Comparison of ENCODE assay signal across 8 mouse cellular contexts in the genomic region with DNA sequence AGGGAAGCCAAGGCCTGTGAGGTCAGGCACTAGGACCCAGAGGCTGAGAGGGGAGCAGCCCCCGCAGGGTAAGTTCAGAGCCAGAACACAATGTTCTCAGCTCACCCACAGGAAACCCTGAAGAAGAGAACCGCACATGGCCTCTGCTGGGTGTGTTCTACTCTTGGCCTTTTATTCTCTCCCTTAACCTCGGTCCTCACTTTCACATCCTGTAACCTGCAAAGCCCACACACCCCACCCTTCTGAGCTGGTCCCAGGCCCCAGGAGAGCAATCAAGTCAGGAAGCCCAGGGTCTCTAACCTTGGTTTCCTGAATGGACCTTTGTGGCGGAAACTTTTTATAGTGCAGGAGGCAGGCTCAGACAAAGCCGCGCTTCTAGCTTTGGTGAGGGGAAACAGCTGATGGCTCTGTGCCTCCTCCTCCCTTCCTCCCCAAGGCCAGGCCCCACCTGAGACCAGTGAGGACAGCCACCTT. TPM values are rescaled to one million over a fixed set of nuclear protein-coding genes. Genes with fewer than 3 reads are reported as not detected.
DNase-seq lines count a peak whose midpoint lies in the region; ATAC-seq and TF ChIP-seq lines count a peak whose summit lies in the region.

No protein-coding gene starts in this region.

- peak overlapping the region; percentile 27 for H3K4me2 ChIP-seq in heart, embryonic 11.5 days
- peak overlapping the region; percentile 44 for H3K4me2 ChIP-seq in lung, embryonic 16.5 days (ENCODE audit: low read depth, low read length)

- ATAC-seq in heart, embryonic 11.5 days (replicated peaks; ENCODE audit: insufficient number of reproducible peaks, low FRiP score, low TSS enrichment), result peak; percentile 27; the same call in 1 of the 2 replicates
- peak; percentile 62 for ATAC-seq in lung, embryonic 16.5 days (ENCODE audit: low read depth)
- no peak for ATAC-seq in megakaryocyte-erythroid progenitor cell, adult 5-6 weeks (replicated peaks; ENCODE audit: low FRiP score, low TSS enrichment, poor library complexity, severe bottlenecking)

- 0 out of 2 replicates have a peak, but pooled peaks cover 2% of the 10 kb centered on the region for H3K27me3 ChIP-seq in heart, embryonic 11.5 days (ENCODE audit: control insufficient read depth, insufficient read depth, low read length)
- no peaks in the 10 kb centered on the region for H3K27me3 ChIP-seq in kidney, adult 2 months (replicated peaks; ENCODE audit: control insufficient read depth, insufficient read depth, low read length)
- H3K27me3 ChIP-seq in lung, embryonic 16.5 days (ENCODE audit: control insufficient read depth, insufficient read depth, low read depth, low read length), result peaks cover 5% of the 10 kb centered on the region; the same call in 1 of the 2 replicates

- peaks cover 33% of the 10 kb centered on the region for H3K4me1 ChIP-seq in heart, embryonic 11.5 days (ENCODE audit: control insufficient read depth, insufficient read depth, low read length)
- H3K4me1 ChIP-seq in kidney, adult 2 months (ENCODE audit: control insufficient read depth, insufficient read depth, low read length), result peaks cover 64% of the 10 kb centered on the region
- peaks cover 52% of the 10 kb centered on the region for H3K4me1 ChIP-seq in lung, embryonic 16.5 days (replicated peaks; ENCODE audit: control insufficient read depth, insufficient read depth, low read length)

- WGBS in heart, embryonic 11.5 days (ENCODE audit: insufficient replicate concordance), result 12% methylated on average over 6 of the region's 6 CpGs
- WGBS in kidney, adult 2 months, result 18% methylated on average over 6 of the region's 6 CpGs
- 12% methylated on average over 6 of the region's 6 CpGs for WGBS in lung, embryonic 16.5 days

- no peaks in the 10 kb centered on the region for H3K9me3 ChIP-seq in heart, embryonic 11.5 days (replicated peaks; ENCODE audit: control insufficient read depth, low read length)
- no peaks in the 10 kb centered on the region for H3K9me3 ChIP-seq in lung, embryonic 16.5 days (ENCODE audit: control insufficient read depth, low read length)

- H3K9ac ChIP-seq in heart, embryonic 11.5 days (ENCODE audit: low read depth, low read length), result peak overlapping the region; percentile 43; the same call in 1 of the 2 replicates
- H3K9ac ChIP-seq in lung, embryonic 16.5 days (ENCODE audit: low read length), result peak overlapping the region; percentile 42; the same call in 1 of the 2 replicates

- TF ChIP-seq POLR2A in kidney, adult 2 months (IDR thresholded peaks at IDR 0.05; ENCODE audit: low read depth, low read length), result no peak

- DNase-seq in right cerebral cortex, adult 18-20 months, result peak; percentile 80
- DNase-seq in right cerebral cortex, postnatal 25 days, result no peak
- peak; percentile 67 for DNase-seq in embryo, embryonic 10 days (ENCODE audit: low spot score)
- peak; percentile 92 for DNase-seq in kidney, adult 2 months
- DNase-seq in ovary, postnatal 10 days (ENCODE audit: low spot score), result peak; percentile 32

- no peak overlapping the region for H3K4me3 ChIP-seq in heart, embryonic 11.5 days (ENCODE audit: low read depth, low read length)
- no peak overlapping the region for H3K4me3 ChIP-seq in kidney, adult 2 months (ENCODE audit: insufficient read depth, low read depth, low read length)
- no peak overlapping the region for H3K4me3 ChIP-seq in lung, embryonic 16.5 days (ENCODE audit: low read length)

- H3K36me3 ChIP-seq in heart, embryonic 11.5 days (ENCODE audit: control insufficient read depth, insufficient read depth, low read length), result no peaks in the 10 kb centered on the region
- no peaks in the 10 kb centered on the region for H3K36me3 ChIP-seq in kidney, adult 2 months (ENCODE audit: control insufficient read depth, insufficient read depth, low read length)
- H3K36me3 ChIP-seq in lung, embryonic 16.5 days (ENCODE audit: control insufficient read depth, insufficient read depth, low read length), result no peaks in the 10 kb centered on the region

- peak overlapping the region; percentile 71 for H3K27ac ChIP-seq in heart, embryonic 11.5 days (ENCODE audit: low read depth, low read length)
- peak overlapping the region; percentile 77 for H3K27ac ChIP-seq in kidney, adult 2 months (ENCODE audit: insufficient read depth, low read depth, low read length)
- peak overlapping the region; percentile 82 for H3K27ac ChIP-seq in lung, embryonic 16.5 days (ENCODE audit: low read length)

- no peak for TF ChIP-seq CTCF in kidney, adult 2 months (conservative IDR thresholded peaks at IDR 0.05; ENCODE audit: insufficient read depth, insufficient read length, low read depth, low read length)

RNA-seq across cellular contexts. Expression of gene Ddit4, which starts 22.6 kb away (rescaled TPM):
- polyA plus RNA-seq in heart, embryonic 11.5 days (2014; fragmentation: Nextera tagmentation; extraction: Ambion mirVana), result 1.9 and 3.4 TPM in 2 replicates
- 21.1 and 21.6 TPM in 2 replicates for polyA plus RNA-seq in kidney, adult 2 months (2012; rRNA removed)
- 36.3 and 39.3 TPM in 2 replicates for polyA plus RNA-seq in lung, embryonic 16.5 days (2015; fragmentation: Nextera tagmentation; extraction: Ambion mirVana)
- total RNA-seq in megakaryocyte-erythroid progenitor cell, adult 5-6 weeks (2014; fragmentation: Nextera tagmentation), result 2.0 and 3.0 TPM in 2 replicates
- total RNA-seq in megakaryocyte-erythroid progenitor cell, adult 5-6 weeks (2017), result 2.0 and 4.4 TPM in 2 replicates

RNA-seq across cellular contexts. Expression of gene Ascc1, which starts 28.4 kb away (rescaled TPM):
- polyA plus RNA-seq in heart, embryonic 11.5 days (2014; fragmentation: Nextera tagmentation; extraction: Ambion mirVana), result 34.5 and 36.2 TPM in 2 replicates
- polyA plus RNA-seq in kidney, adult 2 months (2012; rRNA removed), result 106 and 132 TPM in 2 replicates
- polyA plus RNA-seq in lung, embryonic 16.5 days (2015; fragmentation: Nextera tagmentation; extraction: Ambion mirVana), result 48.2 and 51.6 TPM in 2 replicates
- total RNA-seq in megakaryocyte-erythroid progenitor cell, adult 5-6 weeks (2014; fragmentation: Nextera tagmentation), result 30.8 and 36.1 TPM in 2 replicates
- 34.3 and 34.7 TPM in 2 replicates for total RNA-seq in megakaryocyte-erythroid progenitor cell, adult 5-6 weeks (2017)

RNA-seq across cellular contexts. Expression of gene Anapc16, which starts 28.7 kb away (rescaled TPM):
- 70.6 and 84.1 TPM in 2 replicates for polyA plus RNA-seq in heart, embryonic 11.5 days (2014; fragmentation: Nextera tagmentation; extraction: Ambion mirVana)
- polyA plus RNA-seq in kidney, adult 2 months (2012; rRNA removed), result 84.8 and 100 TPM in 2 replicates
- 103 and 104 TPM in 2 replicates for polyA plus RNA-seq in lung, embryonic 16.5 days (2015; fragmentation: Nextera tagmentation; extraction: Ambion mirVana)
- 59.5 and 72.3 TPM in 2 replicates for total RNA-seq in megakaryocyte-erythroid progenitor cell, adult 5-6 weeks (2014; fragmentation: Nextera tagmentation)
- total RNA-seq in megakaryocyte-erythroid progenitor cell, adult 5-6 weeks (2017), result 42.1 and 43.2 TPM in 2 replicates
